In genomic region chr13:117218092-117218491, GRCm38 (mm10) we compare ENCODE assay signal across 30 mouse cellular contexts. TPM values are rescaled to one million over a fixed set of nuclear protein-coding genes. Genes with fewer than 3 reads are reported as not detected.
A peak's percentile ranks its signal among the peaks of the same experiment; 100 is the strongest.
DNase-seq lines count a peak whose midpoint lies in the region; ATAC-seq and TF ChIP-seq lines count a peak whose summit lies in the region.
"Had no signal": no experiment of that assay in that cellular context is flagged by ENCODE, and none has a peak within 500 bp of the region (broad histone marks: within the 10 kb centered on the region; RNA-seq: fewer than 3 reads in every experiment).

No protein-coding gene starts in this region.

- WGBS in thymus, adult 2 months: 88% methylated on average over 2 of the region's 2 CpGs
- WGBS in forebrain, embryonic 16.5 days: 83% methylated on average over 2 of the region's 2 CpGs

- peak; percentile 60 for DNase-seq in thymus, adult 2 months
- no peak for DNase-seq in thymus, adult 18-20 months
- peak; percentile 75 for DNase-seq in thymus, postnatal 14 days
- DNase-seq in gastrocnemius, postnatal 4 days (ENCODE audit: low spot score in 2 of 2): no peak
- DNase-seq in right cerebral cortex, postnatal 4 days: no peak
- DNase-seq: adrenal gland, adult 8-10 months; B cell, adult 2 months; cerebellum, adult 8-10 months; cerebellum, postnatal 36 days; gastrocnemius, postnatal 10 days; heart, adult 2 months; heart, postnatal 36 days; kidney, adult 8-10 months; kidney, postnatal 14 days; liver, postnatal 0 days; retina, postnatal 1 day; right cerebral cortex, postnatal 25 days had no signal

- ATAC-seq in forebrain, embryonic 16.5 days: no peak
- ATAC-seq: forebrain, embryonic 14.5 days; liver, postnatal 0 days; lung, postnatal 0 days; midbrain, embryonic 15.5 days had no signal

- no peak for TF ChIP-seq POLR2A in thymus, adult 2 months (IDR thresholded peaks at IDR 0.05; ENCODE audit: control insufficient read depth, extremely low read depth, insufficient read depth, low read length, poor library complexity)
- TF ChIP-seq POLR2A in embryonic fibroblast, embryonic 13.5 days (IDR thresholded peaks at IDR 0.05; ENCODE audit: low read depth, low read length): no peak

- no peaks in the 10 kb centered on the region for H3K36me3 ChIP-seq in thymus, adult 2 months (ENCODE audit: control insufficient read depth, insufficient read depth, low read length)
- no peaks in the 10 kb centered on the region for H3K36me3 ChIP-seq in forebrain, embryonic 16.5 days (ENCODE audit: control insufficient read depth, insufficient read depth)
- H3K36me3 ChIP-seq: heart, embryonic 13.5 days; limb, embryonic 12.5 days; midbrain, embryonic 15.5 days; neural tube, embryonic 13.5 days; stomach, embryonic 15.5 days had no signal

- H3K4me1 ChIP-seq in thymus, adult 2 months (replicated peaks; ENCODE audit: control insufficient read depth, insufficient read depth, low read length): peaks cover 45% of the 10 kb centered on the region
- H3K4me1 ChIP-seq in embryonic fibroblast, embryonic 13.5 days (ENCODE audit: control insufficient read depth, insufficient read depth, low read length): peaks cover 8% of the 10 kb centered on the region
- H3K4me1 ChIP-seq in forebrain, embryonic 16.5 days (replicated peaks; ENCODE audit: control insufficient read depth, insufficient read depth, low read length): peaks cover 5% of the 10 kb centered on the region

- peak overlapping the region; percentile 93 for H3K27ac ChIP-seq in thymus, adult 2 months (ENCODE audit: control insufficient read depth, insufficient read depth, low read length)
- H3K27ac ChIP-seq in embryonic fibroblast, embryonic 13.5 days (ENCODE audit: insufficient read depth, low read length): 0 out of 2 replicates have a peak overlapping the region, but pooled peaks have one; percentile 30
- no peak overlapping the region for H3K27ac ChIP-seq in forebrain, embryonic 16.5 days (ENCODE audit: low read length)
- H3K27ac ChIP-seq: heart, adult 2 months; heart, embryonic 13.5 days; hindbrain, embryonic 14.5 days; limb, embryonic 12.5 days; macrophage; midbrain, embryonic 15.5 days; neural tube, embryonic 13.5 days; stomach, embryonic 15.5 days had no signal

- no peaks in the 10 kb centered on the region for H3K9me3 ChIP-seq in forebrain, embryonic 16.5 days (ENCODE audit: control insufficient read depth, low read length)
- H3K9me3 ChIP-seq: heart, embryonic 13.5 days; limb, embryonic 12.5 days; midbrain, embryonic 15.5 days; neural tube, embryonic 13.5 days; stomach, embryonic 15.5 days had no signal

- no peak overlapping the region for H3K4me3 ChIP-seq in thymus, adult 2 months (ENCODE audit: control insufficient read depth, insufficient read depth, low read length)
- no peak overlapping the region for H3K4me3 ChIP-seq in embryonic fibroblast, embryonic 13.5 days (ENCODE audit: insufficient read depth, low read length)
- H3K4me3 ChIP-seq in forebrain, embryonic 16.5 days (replicated peaks; ENCODE audit: low read length): no peak overlapping the region
- H3K4me3 ChIP-seq: heart, adult 2 months; heart, embryonic 13.5 days; limb, embryonic 12.5 days; midbrain, embryonic 15.5 days; neural tube, embryonic 13.5 days; stomach, embryonic 15.5 days had no signal

- TF ChIP-seq CTCF in thymus, adult 2 months (IDR thresholded peaks at IDR 0.05; ENCODE audit: borderline replicate concordance, control insufficient read depth, extremely low read depth, insufficient read depth, low read length, poor library complexity): no peak
- TF ChIP-seq CTCF in embryonic fibroblast, embryonic 13.5 days (IDR thresholded peaks at IDR 0.05; ENCODE audit: borderline replicate concordance, insufficient read depth, low read length): no peak

- H3K4me2 ChIP-seq in forebrain, embryonic 16.5 days (ENCODE audit: low read length): no peak overlapping the region
- H3K4me2 ChIP-seq: heart, embryonic 13.5 days; hindbrain, embryonic 14.5 days; limb, embryonic 12.5 days; liver, embryonic 11.5 days; midbrain, embryonic 15.5 days; neural tube, embryonic 13.5 days; stomach, embryonic 15.5 days had no signal

- H3K27me3 ChIP-seq in thymus, adult 2 months (ENCODE audit: control insufficient read depth, insufficient read depth, low read length): no peaks in the 10 kb centered on the region
- no peaks in the 10 kb centered on the region for H3K27me3 ChIP-seq in forebrain, embryonic 16.5 days (replicated peaks; ENCODE audit: control insufficient read depth, insufficient read depth, low read length)
- H3K27me3 ChIP-seq: heart, embryonic 13.5 days; limb, embryonic 12.5 days; stomach, embryonic 15.5 days had no signal

- no peak overlapping the region for H3K9ac ChIP-seq in forebrain, embryonic 16.5 days (replicated peaks; ENCODE audit: low read depth, low read length)
- H3K9ac ChIP-seq: heart, embryonic 13.5 days; hindbrain, embryonic 14.5 days; limb, embryonic 12.5 days; liver, postnatal 0 days; midbrain, embryonic 15.5 days; neural tube, embryonic 13.5 days; stomach, embryonic 15.5 days had no signal

RNA-seq across cellular contexts. Expression of gene Gm17509, which starts 2.8 kb away (rescaled TPM):
- polyA plus RNA-seq in thymus, adult 2 months (2012; rRNA removed): 3.1 and 3.4 TPM in 2 replicates
- not detected in 2 replicates for polyA plus RNA-seq in embryonic fibroblast, embryonic 13.5 days (2011; ENCODE audit: insufficient read length, low read depth, missing spikeins)
- total RNA-seq in gastrocnemius, postnatal 4 days (2021): not detected
- 0.39 and 0.40 TPM in 2 replicates for polyA plus RNA-seq in forebrain, embryonic 16.5 days (2015; fragmentation: Nextera tagmentation; extraction: Ambion mirVana)
- total RNA-seq: gastrocnemius, postnatal 10 days; heart, adult 2 months; heart, postnatal 36 days had no signal
- polyA plus RNA-seq: heart, adult 2 months; intestine, embryonic 14.5 days; liver, embryonic 11.5 days; liver, postnatal 0 days; stomach, embryonic 15.5 days had no signal

RNA-seq across cellular contexts. Expression of gene Emb, which starts 9.8 kb away (rescaled TPM):
- polyA plus RNA-seq in thymus, adult 2 months (2012; rRNA removed): 63.4 and 63.5 TPM in 2 replicates
- 39.9 and 59.8 TPM in 2 replicates for polyA plus RNA-seq in embryonic fibroblast, embryonic 13.5 days (2011; ENCODE audit: insufficient read length, low read depth, missing spikeins)
- total RNA-seq in gastrocnemius, postnatal 4 days (2021): 10 to 100 TPM; 19.3 to 19.5 TPM
- polyA plus RNA-seq in forebrain, embryonic 16.5 days (2015; fragmentation: Nextera tagmentation; extraction: Ambion mirVana): 6.0 and 7.9 TPM in 2 replicates

Comparison
In these comparisons a context has a peak if more than half of its experiments do, and no peak if none do; other contexts are left out.
1. DNase-seq: peak in thymus, adult 2 months (single experiment) and thymus, postnatal 14 days (single experiment); none in thymus, adult 18-20 months (0 of 2), gastrocnemius, postnatal 4 days (0 of 2) and right cerebral cortex, postnatal 4 days (single experiment).